Mouse (Mus musculus) thymus, postnatal 0 days (tissue): ENCODE results near the gene Bhlhe23. TPM values are rescaled to one million over a fixed set of nuclear protein-coding genes. Genes with fewer than 3 reads are reported as not detected.

Experiments
- DNase-seq: peaks from one replicate; pipeline ENCODE4 v3.0.0-alpha.2; 2015; ENCODE audit warnings: low spot score
- polyA plus RNA-seq: library from polyadenylated mRNA; unstranded; fragments of >200 nt; fragmentation: Nextera tagmentation; extraction: Ambion mirVana; gene quantifications from 2 replicates; pipeline ENCODE4 v1.2.1, GENCODE M21; 2015

The Bhlhe23 gene
- polyA plus RNA-seq, 1 experiment from 2014 or later = 0.17 TPM

DNA sequence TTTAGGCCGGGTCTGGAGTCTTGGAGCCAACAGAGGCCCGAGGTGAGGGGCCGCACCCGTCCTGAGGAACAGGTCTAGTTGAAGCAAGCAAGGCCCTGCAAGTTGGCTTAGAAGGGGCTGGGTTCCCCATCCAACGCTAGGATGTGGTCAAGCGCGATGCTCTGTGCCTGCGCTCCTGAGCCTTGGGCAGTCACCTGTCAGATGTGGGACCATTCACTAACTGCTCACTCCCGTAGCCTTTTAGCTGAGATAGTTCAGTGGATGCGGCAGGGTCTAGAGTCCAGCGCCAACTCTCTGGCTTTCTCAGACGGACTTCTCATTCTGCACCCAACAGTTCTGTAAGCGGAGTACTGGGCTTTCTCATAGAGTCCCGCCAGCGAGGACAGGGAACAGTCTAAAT, 1.1 kb downstream of the Bhlhe23 start:
- no peak for DNase-seq

DNA sequence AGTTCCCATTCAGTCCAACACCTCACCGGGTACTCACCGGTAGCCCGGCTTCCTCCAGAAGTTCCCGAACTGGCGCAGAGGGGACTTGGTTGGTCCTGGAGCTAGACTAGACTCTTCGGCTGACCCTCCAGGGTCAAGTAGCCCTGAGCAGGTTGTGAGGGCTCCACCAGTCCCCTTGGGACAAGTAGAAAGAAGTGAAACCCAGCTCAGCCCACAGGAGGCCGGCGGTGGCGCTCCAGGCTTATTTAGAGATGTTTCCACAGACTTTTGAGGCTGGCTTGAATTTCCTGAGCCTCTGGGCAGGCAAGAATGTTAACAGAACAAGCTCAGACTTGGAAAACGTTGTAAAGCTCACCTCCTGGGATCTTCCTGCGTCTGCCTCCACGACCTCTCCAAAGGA, 1.5 kb downstream of the Bhlhe23 start:
- DNase-seq = no peak

DNA sequence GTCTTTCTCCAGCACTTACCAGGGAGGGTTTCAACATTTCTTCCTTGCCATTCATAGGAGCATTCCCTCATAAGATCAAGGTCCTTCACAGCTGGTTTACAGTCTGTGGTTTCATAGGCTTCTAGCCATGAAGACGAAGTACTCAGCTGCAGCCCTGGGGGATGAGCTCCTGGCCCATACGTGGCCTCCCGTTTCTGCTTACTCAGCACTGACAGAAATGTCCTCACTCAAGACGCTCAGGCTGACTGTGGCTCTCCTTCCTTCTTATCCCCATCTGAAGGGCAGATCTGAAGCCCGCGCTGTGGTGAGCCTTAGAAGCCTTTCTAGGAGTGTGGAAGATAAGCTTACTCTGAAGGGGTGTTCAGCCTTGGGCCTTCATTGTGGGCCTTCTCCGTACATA, 11.0 kb downstream of the Bhlhe23 start:
- no peak for DNase-seq

DNA sequence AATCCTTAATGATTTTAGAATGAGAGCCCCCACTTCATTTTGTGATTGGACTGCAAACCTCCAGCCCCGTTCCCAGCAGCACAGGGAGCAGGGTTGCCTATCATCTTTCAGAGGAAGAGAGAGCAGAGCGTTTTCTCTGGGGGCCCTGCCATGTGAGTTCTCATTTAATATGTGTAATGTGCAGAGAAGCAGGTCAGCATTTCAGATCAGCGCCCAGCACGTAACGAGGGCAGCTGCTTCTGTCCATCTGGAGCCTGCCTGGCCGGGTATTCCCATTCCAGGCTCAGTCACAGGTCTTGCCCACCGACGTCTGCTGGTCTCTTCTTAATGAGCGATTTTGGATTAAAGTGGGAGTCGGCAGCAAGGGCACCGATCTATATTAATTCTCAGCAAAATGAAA, 11.7 kb downstream of the Bhlhe23 start:
- DNase-seq = no peak

DNA sequence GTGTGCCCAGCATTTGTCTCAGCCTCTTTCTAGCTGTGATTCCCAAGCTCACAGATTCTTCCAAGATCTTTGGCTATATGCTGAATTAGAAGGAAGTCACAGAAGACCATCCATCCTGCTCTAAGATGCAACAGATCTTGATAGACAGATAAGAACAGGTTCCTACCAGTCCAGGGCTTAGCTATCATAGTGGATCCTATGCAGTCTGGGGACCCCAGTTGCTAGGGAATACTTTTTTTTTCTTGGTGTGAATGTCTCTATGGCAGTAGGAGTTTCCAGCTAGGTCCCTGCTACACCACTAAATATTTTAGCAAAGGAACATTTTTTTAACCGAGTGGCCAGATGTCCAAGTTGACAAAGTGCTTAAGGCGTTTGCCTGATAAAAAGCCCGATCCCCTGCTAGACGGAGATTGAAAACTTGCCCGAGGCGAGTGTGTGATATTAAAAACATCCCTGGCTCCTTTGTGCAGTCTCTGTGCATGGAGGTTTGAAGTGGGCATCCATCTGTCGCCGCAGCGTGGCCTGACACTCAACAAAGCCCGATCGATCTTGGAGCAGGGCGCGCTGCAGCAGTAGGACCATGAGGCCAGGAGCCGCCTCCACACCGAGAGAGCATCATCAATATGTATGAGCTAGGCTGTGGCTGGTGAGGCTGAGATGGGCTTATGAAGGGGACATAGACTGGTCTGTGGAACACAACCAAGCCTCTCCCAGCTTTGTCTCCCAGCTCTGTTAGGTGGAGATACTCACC, 18.0 kb downstream of the Bhlhe23 start:
- DNase-seq = no peak

DNA sequence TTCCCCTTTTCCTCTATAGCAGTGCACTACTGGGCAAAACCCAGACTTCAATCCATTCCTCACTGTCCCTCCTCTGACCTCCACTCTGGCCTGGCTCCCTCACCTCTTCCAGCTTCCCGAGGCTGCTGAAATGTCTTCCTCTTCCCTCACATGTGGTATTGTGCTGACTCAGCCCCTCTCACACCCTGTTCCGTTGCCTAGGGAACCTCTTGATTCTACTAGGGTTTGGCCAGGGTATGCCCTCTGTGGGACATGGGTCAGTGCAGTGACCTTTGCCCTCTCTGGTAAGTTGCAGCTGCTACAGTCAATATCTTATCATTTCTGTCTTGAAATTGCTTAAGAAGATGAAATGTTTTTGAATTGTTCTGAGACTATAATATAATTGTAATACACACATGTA, 19.9 kb downstream of the Bhlhe23 start:
- DNase-seq = no peak

DNA sequence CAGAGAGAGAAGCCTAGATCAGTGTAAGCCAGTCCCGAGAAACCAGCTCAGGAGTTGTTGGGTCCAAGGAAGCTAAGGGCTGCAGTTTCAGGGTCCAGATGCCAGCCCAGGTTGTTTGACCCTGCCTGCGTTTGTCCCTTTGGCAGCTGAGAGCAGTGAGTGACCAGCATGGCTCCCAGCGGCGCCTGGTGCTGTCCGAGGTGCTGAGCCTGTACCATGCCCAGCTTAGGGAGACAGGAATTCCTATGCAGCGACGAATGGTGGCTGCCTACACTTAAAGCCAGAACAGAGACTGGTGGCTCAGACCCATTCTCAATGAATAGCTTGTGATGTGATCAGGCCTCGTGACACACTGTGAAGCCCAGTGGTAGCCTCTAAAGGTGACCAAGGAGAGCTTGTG, 20.8 kb downstream of the Bhlhe23 start:
- DNase-seq = no peak

DNA sequence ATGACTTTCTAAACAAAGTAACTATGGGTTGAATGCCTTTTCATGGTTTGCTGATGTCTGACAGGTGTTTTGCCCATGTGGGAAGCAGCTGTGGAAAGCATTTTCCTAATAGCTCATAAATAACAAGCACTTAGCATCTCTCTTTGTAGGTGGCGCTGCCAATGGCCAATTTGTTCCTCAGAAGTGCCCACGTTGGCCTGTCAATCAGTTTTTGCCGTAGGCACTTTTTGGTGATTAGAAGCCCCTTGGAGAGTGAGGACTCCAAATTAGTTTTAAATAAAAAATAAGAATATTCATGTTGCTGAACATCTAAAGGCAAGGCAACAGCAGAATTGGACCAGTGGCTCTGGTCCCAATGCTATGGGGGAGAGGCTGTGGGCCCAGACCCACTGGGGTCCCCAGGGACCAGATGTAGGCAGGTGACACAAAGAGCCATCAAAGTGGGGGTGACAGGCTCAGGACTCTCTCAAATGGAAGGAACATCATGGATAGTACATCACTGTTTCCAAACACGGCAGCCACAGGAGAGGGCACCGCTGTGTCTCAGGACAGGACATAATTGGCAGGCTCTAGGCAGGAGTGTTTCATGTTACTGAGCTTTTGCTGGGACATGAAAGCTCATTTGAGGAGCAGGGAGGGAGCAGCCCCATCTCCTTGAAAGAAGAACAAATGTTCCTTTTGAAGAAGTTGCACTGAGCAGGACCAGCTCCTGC, 21.6 kb downstream of the Bhlhe23 start:
- DNase-seq = no peak

DNA sequence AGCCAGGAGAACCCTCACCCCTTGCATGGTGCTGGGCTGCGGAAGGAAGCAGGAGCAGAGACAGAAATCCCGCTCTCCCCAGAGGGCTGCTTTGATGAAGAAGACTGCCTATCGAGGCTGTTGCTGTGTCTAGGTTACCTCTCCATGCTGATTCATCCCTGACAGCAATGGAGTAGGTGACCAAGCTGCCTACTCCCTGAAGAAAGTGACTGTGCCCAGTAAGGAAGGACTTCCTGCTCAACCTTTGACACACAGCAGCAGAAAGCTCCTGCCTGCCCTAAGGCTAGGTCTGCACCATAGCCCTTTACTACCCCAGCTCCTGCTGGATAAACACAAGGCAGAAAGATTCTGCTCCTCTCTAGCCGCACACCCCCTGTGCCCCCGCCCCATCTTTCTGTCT, 27.8 kb downstream of the Bhlhe23 start:
- no peak for DNase-seq

DNA sequence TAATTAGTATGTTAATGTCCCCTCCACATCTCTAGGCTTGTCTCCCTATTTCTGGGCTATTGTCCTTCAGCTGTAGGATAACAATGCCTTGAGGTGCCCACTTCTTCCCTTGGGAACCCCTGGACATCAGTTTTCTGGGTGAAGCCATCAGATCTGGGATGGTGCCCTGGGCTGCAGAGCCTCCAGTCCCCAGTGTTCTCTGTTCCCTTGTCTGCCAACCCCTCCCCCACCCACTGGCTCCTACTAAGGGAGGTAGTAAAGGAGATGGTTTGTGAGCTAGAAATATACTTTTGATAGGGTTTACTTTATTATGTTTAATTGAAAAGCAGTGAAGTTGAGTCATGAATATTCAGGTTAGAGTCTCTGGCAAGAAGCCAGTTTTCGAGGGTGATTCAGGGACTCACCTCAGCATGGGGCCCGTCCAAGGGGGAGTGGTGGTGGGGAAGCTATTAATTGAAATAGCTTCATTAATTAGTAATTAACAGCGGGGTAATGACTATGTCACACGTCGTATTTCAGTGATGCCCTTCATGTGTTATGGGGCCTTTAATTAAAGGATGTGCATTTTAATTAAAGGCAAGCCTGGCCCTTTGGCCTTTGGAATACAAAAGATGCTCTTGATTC, 30.0 kb downstream of the Bhlhe23 start:
- no peak for DNase-seq

DNA sequence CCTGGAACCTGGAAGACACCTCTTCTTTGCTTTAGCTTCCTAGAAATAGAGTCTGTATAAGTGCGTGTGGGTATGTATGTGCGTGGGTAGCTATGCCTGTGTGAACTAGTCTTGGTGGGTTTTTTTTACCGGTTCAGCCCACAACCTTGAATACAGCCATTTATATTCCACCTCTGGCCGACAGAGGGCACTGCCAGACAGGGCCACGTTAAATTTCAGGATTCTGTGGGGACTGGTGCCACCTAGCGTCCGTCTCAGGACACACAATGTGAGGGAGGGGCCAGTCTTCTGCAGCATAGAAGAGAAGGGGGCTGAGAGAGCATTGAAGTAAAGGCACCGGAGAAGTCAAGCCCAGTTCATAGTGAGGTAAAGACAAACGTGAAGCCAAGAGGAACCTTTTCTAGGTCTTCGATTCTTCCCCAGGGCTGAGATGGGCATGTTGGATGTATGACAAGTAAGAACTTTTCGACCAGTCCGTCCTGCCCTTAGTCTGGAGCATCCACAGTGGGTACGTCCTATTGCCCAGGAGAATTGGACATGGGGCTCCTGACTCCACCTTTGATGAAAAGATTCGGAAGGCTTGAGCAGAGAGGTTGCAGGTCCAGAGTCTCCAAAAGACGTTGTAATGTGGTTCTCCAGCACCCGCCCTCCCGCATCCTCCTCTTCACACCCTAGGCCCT, 31.3 kb downstream of the Bhlhe23 start:
- DNase-seq = peak; percentile 87

DNA sequence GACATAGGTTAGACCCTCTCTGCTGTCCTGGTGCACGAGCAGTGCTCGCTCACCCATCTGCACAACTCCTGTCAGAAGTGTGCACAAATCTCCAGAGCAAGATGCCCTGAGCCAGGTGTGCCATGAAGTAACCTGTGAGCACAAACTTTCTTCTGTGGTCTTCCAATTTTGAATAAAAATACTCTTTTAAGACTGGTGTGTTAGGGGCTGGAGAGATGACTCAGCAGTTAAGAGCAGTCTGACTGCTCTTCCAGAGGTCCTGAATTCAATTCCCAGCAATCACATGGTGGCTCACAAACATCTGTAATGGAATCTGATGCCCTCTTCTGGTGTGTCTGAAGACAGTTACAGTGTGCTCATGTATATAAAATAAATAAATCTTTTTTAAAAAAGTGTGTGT, 33.4 kb downstream of the Bhlhe23 start:
- no peak for DNase-seq

DNA sequence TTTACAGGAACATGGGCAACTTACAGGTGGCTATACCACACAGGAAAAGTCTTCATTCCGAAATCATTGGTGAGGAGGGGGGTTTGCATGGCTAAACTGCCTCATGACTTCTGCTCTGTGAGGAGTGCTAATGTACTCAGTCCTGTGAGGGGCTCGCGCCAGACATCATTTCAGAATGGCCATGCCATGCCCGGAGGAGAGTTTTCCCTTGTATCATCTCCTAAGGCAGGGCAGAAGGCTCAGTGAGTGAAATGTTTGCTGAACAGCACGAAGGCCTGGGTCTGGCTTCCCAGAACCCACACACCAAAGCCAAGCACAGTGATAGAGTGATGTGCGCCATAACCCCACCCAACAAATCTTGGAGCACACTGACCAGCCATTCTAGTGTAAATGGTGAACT, 33.9 kb downstream of the Bhlhe23 start:
- no peak for DNase-seq

DNA sequence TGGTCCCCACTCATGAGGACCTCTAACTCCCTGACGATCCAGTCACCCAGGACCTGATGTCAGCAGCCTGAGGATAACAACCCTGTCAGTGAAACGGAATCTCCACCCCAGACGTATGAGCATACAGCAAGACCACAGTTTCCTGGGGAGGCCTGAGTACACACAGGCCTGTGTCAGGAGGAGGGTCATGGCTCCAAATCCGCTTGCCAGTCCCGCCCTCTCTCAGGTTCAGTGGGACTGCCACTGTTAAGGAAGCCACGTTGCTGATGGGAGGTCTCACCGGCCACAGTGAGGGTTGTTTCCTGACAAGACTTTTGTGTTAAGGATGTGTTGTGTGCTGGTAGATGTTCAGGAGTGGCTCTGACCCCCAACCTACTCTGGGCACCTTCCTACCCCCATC, 35.3 kb downstream of the Bhlhe23 start:
- DNase-seq = no peak

DNA sequence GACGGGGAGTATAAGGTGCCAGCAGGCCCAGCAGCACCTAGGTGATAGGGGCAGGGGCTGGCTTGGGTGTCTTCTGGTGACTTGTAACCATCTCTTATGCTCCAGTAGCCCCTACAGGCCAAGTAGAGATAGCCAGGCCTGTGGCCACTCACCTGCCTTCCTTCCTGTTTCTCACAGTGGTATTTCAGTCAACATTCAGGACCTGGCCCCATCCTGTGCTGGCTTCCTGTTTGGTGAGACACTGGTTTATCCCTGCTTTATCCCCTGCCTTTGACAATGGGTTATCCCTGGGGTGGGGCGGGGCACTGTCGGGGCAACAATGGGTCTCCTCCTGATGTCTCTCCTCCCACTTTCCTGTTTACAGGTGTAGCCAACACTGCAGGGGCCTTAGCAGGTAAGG, 36.4 kb downstream of the Bhlhe23 start:
- no peak for DNase-seq

DNA sequence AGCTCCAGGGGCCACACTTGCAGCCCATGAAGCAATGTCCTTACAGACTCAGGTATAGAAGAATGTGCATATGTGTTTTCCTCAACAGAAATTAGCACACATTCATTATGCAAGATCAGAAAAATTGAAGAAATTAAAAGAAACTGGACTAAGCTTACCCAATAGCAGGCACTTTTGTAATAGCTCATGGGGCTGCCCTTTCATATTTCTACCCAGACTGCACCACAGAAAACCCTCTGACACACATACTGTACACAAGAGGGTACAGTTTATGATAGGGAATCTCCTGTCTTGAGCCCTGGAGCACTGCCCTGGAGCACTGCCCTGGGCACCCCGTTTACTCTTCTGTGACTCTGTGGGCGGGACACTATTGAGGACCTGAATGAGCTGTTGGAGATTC, 38.7 kb downstream of the Bhlhe23 start:
- DNase-seq = no peak

DNA sequence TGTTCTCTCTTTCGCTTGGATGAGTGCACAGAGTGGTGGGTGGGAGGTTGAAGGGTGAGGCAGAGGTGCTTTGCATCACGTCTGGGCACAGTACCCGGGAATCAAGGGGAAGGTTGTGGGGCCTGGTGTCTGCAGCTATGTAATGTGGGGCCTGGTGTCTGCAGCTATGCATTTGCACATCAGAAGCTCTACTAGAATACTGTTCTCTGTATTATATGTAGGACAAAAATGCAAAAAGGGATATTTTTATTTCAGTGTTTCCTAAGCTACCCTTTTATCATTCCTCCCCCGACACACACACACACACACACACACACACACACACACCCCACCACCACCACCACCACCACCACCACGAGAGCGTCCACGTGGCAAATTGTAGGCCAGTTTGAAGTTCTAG, 41.5 kb downstream of the Bhlhe23 start:
- DNase-seq = no peak

DNA sequence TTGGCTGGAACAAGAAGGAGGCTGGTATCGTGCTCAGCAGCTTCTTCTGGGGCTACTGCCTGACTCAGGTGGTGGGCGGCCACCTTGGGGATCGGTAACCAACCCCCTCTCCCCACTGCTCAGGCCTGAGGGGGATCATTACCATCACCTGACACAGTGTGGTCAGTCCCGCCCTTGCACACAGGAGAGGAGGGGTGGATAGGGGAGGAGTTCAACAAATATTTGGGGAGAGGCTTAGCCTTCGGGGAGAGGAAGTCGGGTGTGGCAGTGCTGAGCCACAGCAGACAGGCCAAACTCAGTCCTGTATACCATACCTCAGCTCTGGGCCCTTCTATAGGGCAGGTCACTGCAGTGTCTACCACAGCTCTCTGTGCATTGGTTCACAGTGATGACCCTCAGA, 44.7 kb downstream of the Bhlhe23 start:
- DNase-seq = no peak

DNA sequence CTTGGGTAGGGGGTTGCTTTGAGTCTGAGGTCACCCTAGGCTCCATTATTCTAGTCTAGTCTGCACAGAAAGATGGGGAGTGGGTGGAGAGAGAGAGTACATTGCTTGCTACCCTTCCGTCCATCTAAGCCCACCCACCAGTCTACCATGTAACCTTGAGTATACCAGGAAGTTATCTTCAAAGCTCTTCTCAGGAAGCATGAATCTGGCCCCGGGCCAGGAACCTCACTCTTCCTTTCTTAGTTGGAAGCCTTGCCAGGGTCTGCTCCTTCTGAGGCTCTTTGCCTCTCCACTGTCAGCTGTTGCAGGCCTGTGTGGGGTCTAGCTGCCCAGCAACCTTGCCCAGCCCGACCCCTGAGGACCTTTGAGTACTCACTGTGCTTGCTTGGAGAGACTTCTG, 45.7 kb downstream of the Bhlhe23 start:
- DNase-seq = peak; percentile 24

DNA sequence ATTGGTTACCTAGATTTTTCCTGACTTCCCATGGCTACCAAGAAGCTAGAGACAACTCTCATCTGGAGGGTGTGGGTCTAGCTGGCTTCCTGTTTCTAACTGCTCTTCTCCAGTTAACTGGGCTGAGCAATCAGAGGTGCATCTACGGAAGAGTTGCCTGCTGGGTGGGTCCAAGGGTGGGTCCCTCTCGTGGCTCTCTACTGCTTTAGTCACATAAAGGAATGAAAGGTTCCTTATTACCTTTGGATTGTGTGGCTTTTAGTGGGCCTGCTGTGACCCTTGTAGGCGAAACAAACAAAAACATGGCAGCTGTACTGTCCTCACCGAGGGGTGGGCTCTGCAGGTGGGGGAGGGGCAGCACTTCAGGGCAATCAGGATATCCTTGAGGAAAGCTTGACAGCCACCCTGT, 49.1 kb downstream of the Bhlhe23 start:
- no peak for DNase-seq

DNA sequence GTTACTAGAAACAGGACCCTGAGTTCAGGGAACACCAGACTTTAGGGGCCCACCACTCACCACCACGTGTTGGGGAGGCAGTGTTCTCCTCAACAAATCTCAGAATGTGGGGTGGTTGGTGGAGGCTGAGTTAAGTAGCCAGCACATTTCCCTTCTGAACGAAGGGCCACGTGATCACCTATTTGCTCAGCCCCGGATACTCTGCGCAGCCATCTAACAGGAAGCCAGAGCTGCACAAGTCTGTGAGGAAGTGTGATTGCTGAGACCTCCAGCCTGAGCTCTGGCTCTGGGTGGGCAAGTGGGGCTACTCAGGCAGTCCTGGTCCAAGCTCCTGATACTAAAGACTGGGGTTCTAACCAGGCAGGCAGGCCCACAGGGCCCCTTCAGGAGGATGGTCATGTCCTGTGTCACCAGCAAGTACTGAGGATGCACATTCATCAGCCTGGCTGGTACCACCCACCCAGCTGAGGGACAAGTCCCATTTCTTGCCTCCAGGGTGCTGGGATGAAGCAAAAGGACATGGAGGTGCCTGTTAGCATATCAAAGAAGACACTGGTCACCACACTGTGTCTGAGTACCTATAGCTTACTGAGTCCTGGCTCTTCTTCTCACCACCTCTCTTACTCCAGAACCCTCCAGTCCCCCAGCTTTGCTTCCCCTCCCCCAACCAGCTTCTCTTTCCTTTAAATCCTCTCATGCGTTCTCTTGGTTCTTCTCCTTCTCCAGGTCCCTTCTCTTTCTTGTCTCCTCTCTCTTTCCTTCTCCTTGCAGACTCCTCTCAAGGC, 49.9 kb downstream of the Bhlhe23 start:
- peak; percentile 73 for DNase-seq
